Mouse (Mus musculus) c-Kit-positive CD71-positive TER-119-negative erythroid progenitor cells, embryonic 14.5 days (primary cell): Measurements from ENCODE around the gene Gm49450.

Source experiments
- DNase-seq: peaks from one replicate; pipeline ENCODE4 v3.0.0-alpha.2; 2013; ENCODE audit warnings: low read depth

Gm49450 gene

GRCm38 (mm10) chr15:98953401-98954356 lies at the start of gene Gm49450, which contains the start of gene Tuba1a:
Gene Gm49450, minus strand, starts transcription at chr15:98953551.
Gene Tuba1a, minus strand, starts transcription at chr15:98953703.
- DNase-seq = peak; percentile 48

- no peak for DNase-seq
Observed at GRCm38 (mm10) chr15:99001451-99001931, 48.1 kb upstream of the Gm49450 start.

DNA sequence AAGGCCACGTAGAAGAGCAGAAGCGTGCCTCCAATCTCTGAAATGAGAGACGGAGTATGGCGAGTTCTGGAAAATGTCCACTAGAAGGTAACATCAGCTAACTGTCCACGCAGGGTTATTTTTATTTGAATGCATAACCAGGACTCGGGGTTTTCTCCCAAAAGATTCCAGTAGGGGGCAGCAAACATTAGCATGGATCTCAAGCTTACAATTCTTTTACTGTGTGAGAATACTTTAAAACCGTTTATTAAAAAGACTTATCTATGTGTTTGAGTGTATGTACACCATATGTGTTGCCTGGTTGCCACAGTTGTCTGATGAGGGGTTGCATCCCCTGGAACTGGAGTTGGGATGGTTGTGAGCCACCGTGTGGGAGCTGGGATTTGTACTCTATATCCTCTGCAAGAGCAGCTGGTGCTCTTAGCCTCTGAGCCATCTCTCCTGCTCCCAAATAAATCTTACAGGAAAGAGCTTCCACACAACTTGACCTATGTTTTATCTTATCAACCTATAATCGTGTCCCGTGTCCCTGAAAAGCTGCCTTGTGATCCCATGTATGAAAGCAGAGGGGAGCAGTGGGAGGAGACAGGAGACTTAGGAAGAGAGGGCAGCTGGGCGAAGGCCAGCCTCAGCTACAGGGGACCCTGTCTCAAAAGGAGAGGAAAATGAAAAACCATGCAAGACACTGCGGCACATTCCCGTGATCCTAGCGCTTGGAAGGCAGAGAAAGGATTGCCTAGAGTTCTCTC lies 47.4 kb upstream of the Gm49450 start:
- peak; percentile 66 for DNase-seq

DNA sequence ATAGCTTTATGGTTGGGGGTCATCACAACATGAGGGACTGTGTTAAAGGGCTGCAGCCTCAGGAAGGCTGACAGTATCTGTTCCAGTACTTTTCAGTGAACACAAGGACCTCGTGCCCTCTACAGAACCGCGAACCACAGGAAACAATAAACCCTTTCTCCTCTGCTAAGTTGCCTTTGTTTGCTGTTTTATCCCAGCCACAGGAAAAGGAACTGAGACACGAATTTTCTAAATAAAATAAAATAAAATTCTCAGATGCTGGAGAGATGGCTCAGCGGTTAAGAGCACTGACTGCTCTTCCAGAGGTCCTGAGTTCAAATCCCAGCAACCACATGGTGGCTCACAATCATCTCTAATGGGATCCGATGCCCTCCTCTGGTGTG lies 45.4 kb upstream of the Gm49450 start:
- no peak for DNase-seq

DNA sequence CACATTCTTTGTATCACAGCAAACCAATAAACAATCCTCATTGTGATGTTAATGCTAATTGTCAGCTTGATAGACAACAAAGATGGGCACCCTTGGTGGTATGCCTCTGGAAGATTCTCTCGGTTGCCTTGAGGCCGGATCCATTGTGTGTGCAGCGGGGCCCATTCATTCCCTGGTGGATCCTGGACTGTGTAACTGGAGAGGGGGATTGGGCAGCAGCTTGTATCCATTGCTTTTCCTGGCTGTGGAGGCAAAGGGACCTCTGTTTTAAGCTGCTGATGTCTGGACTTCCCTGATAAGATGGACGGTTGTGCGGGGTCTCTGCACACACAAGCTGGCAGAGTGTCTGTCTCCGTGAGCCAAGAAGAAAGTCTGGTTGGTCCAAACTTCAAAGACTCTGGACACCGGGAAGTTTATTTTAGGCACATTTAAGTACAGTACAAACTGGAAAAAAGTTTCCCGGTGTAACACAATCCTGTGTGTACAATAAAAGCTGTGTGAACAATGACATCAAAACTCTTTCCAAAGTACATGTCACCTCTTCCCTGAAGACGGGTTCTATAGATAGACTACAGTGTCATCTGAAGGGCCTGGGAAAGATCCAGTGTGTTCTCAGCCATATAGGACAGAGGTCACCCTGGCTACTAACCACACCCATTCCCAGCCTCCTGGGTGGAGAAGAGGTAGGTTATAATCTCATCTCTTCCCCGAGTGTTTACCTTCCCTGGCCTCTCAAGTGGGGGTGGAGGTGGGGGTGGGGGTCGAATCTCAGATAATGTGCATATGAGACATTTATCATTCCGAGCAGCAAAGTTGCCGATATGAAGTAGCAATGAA lies 44.8 kb upstream of the Gm49450 start:
- DNase-seq = no peak

- DNase-seq = no peak
Observed at GRCm38 (mm10) chr15:98996840-98997239, 43.5 kb upstream of the Gm49450 start.

DNA sequence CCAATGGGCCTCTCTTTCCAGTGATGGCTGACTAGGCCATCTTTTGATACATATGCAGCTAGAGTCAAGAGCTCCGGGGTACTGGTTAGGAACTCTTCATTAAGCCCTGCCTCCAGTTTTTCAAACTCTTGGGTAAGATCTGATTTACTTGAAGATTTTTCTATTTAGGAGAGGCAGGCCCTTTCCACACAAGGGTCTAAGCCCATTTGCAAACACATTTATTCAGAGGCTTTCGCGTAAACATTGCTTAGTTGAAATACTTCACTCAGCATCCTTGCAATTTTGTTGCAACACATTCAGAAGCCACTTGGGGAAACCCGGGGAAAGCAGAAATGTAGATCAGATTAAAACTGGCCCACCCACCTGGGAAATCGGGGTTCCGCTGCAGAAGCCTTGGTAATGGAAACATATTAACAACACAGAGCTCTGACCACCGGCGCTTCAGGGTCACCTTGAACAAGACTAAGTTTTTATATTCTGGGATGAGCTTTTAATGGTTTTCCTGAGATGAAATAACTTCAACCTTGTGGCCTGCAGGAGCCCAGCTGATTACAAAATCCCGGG lies 41.7 kb upstream of the Gm49450 start:
- DNase-seq = no peak

- peak; percentile 89 for DNase-seq
Observed at GRCm38 (mm10) chr15:98993865-98994264, 40.5 kb upstream of the Gm49450 start.

- DNase-seq = peak; percentile 87
Observed at GRCm38 (mm10) chr15:98993093-98993793, 39.9 kb upstream of the Gm49450 start.

DNA sequence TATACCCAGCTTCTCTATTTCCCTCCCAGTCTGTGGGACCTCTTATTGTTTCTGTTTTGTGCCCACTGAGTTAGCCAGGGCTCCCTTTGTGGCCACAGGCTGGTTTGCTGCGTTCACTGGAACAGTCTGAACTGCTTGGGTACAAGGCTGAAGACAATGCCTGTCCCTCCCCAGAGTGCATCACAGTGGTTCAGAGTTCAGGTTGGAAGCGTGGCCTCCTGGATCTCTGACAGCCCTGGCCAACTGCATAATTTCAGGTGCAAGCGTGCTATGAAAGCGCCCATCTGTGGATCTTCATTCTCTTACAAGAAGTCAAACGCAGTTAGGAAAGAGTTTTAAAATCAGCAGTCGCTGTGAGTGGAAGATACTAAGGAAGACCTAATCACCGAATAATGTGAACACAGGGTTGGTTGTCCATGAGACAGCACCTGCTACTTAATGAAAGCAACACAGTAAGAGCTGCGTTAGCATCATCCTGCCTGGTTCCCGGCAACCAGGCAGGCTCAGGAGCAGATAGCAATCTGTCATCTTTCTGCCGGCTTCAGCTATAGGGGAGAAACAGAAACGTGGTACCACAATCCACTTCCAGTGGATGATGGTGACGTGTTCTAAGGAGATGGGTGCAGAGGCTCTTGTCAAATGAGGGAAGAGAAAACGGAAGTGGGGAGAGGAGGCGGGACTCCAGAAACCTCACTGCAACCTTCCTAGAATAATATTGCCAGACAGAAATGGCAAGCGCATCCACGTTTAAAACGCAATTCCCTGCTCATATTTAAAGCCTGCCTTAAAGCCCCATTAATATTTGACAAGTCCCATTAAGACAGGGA lies 38.9 kb upstream of the Gm49450 start:
- DNase-seq = no peak

DNA sequence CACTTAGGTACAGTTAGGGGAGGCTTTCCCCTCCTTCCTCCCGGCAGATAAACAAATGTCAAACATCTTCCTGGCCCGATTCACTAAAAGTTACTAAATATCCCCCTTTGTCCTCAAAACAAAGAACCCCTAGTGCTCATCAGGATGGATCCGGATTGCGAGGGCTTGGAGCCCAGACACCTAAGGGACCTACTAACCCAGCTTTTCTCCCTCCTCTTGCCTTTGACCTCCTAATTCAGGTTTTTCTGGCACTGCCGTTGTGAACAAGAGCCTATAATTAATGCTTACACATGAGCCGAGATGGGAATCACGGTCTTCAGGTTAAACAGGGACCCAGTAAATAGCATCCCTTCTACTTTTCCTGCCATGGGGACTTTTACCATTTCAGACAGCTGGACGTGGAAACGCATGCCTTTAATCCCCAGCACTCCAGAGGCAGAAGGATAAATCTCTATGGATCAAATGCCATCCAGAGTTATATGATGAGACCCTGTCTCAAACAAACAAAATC lies 38.2 kb upstream of the Gm49450 start:
- DNase-seq = no peak

DNA sequence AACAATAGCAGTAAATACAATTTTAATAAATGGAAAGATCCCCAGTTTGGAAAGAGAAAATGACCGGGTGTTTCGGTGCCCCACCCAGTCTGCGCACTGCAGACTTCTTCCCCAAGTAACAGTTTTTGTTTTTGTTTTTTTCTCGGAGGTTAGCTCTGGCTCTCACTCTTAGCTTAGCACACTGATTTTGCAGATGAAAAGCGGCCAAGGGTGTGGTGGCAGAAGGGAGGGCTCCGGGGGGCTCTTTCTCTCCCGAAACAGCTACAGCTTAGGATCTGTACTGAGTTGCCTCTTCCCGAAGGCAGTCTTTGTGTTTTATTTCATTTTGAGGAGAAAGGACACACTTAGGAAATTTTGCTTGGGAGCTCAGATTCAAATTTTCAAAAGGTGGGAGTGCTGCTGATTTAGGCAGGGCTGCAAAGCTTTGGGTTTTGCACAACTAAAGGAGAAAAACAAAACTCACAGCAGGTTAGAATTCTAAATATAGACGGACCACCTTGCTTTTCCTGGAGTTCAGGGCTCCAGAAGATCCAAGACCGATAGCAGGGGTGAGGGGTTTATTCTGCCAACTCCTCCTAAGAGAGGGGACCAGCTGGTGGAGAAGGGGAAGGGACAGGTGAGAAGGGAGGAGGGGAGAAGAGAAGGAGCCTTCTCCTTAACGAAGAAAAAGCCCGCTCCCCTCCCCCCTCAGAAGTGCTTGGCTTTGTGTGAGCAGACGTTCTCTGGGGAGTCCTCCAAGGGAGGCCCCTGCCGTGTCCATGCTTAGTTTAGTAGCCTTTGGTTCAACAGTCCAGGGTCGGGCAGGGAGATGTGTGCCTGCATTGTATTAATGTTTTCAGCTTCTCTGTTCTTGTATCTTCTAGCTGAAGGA lies 37.6 kb upstream of the Gm49450 start:
- no peak for DNase-seq

DNA sequence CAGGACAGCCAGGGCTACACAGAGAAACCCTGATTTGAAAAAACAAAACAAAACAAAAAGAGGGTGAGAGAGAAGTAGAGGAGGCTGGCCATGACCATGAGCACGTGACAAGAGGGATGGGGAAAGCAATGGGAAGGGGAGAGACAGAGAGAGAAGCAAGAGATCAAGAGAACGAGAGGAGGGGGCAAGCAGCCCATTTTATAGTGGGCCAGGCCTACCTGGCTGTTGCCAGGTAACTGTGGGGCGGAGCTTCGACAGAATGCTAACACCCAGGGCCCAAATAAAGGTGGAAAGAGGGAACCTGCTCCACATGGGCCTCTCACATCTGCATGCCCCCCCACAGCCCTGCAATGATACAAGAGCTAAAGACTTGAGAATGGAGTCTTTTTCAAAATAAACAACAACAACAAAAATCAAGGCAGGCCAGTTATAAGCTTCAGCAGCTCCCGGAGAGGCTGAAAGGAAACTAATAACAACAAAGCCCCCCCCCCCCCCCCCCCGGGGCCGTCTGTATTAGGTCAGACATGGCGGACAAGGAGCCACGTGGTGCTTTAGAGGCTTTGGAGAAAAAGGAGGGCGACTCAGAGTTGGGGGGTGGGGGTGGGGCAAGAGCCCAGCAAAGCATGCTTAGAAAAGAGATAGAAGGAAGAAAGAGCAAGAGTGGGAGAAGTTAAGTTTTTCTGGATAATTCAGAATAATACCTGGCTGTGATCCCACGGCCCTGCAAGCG lies 36.5 kb upstream of the Gm49450 start:
- DNase-seq = no peak

DNA sequence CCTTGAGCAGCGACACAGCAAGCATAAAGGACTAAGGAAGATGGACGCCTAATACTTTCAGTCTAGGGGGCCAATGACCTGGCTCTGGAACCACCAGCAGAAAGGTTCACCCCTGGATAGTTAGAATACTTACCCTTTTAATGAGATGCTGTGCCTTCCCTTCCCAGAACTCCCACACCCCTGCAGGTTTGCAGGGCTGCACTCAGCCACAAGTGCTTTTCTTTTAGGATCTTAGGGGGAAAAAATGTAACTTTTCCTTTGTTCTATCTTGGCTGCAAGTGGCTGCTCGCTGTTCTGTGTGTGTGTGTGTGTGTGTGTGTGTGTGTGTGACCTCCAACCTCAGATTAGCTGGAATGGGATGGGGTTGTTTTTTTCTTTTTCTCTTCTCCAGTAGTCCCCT lies 35.4 kb upstream of the Gm49450 start:
- no peak for DNase-seq

- no peak for DNase-seq
Observed at GRCm38 (mm10) chr15:98987661-98988181, 34.4 kb upstream of the Gm49450 start.

GRCm38 (mm10) chr15:98987077-98987630 lies 33.8 kb upstream of the Gm49450 start:
- DNase-seq = no peak

DNA sequence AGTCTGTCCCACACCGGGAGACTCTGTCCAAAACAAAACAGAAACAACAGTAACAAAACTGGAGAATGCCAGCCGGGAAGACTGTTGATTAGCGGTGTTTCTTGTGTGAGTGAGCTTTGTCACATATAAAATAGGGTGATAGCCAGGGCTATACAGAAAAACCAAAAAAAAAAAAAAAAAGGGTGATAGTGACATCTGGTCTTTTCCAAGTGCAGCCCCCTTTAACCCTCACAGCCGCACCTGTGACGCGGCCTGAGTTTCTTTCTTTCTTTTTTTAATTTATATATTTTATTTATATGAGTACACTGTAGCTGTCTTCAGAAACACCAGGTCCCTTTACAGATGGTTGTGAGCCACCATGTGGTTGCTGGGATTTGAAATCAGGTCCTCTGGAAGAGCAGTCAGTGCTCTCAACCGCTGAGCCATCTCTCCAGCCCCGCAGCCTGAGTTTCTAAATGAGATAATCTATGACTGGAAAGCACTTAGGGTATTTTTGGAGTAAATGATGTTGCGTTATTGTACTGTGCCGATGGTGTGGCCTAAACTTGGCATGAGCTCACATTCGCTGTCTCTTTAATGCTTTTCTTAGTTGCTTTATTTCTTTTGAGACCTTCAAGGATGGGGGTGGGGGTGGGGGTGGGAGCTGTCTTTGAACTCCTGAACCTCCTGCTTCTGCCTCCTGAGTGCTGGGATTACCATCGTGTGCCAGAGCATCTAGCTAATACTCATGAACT lies 32.8 kb upstream of the Gm49450 start:
- no peak for DNase-seq
